Mouse (Mus musculus): ENCODE data around the gene Rgl2.

The Rgl2 gene

DNA sequence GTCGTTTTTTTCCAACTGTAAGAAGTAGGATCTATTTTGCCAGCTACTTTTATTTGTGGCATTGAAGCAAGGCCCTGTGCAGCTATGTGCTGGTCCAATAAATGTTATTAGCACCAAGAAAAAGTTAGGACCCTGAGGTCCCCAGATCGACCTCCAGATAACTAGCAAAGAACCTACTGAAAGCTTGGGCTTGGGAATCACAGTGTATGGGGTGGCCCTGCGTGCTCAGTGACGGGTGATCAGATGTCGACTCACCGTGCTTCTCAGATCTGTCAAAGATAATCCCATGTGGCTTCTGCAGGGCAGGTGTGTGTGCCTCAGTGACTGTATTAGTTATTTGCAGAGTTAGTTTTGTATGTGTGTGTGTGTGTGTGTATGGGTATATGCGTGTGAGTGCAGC is 8.0 kb upstream of the Rgl2 start:
- no peak for DNase-seq (ENCODE audit: low read depth, low spot score)

DNA sequence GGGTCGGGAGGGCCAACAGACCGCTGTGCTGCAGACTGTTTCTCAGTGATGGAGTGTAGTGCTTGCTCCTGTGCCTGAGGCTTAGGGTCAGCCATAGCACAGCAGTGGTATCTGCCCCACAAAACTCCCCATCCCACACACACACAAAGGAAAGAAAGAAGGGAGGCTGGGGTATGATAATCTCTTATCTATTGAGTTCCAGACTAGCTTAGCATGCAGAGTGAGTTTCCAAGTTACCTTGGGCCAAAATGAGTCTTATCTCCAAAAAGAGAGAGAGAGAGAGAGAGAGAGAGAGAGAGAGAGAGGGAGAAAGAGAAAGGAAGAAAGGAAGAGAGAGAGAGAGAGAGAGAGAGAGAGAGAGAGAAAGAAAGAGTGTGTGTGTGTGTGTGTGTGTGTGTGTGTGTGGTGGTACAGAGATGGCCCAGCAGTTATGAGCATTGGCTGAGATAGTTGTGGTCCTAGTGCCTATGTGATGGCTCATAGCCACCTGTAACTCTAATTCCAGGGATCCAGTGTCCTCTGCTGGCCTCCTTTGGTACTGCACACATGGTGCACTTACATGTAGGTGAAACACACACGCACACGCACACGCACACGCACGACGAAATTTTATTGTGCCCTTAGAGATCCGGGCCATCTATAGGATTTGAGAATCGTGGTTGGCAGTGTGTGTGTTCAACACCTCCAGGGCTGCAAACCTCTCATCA is 4.6 kb upstream of the Rgl2 start:
- DNase-seq (ENCODE audit: low read depth, low spot score) = no peak

DNA sequence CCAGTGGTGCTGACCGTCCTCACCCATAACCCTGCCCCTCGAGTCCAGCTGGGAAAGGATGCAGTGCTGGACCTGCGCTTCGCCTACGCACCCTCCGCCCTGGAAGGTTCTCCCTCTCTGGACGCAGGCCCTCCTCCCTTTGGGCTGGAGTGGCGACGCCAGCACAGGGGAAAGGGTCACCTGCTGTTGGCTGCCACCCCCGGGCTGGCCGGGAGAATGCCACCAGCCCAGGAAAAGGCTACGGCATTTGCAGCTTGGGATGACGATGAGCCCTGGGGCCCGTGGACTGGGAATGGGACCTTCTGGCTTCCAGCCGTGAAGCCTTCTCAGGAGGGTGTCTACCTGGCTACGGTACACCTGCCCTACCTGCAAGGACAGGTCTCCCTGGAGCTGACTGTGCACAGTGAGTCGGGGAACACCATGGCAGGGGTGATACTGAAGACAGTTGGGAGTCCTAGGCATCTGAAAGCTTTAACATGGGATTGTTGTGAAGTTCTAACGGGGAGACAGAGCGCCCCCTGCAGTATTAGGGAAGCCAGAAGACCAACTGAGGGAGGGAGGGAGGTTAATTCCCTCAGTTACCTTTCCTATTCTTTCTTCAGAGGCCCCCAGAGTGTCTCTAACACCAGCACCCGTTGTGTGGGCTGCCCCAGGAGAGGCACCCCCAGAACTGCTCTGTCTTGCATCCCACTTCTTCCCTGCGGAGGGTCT is 3.8 kb upstream of the Rgl2 start:
- DNase-seq (ENCODE audit: low read depth, low spot score) = no peak

DNA sequence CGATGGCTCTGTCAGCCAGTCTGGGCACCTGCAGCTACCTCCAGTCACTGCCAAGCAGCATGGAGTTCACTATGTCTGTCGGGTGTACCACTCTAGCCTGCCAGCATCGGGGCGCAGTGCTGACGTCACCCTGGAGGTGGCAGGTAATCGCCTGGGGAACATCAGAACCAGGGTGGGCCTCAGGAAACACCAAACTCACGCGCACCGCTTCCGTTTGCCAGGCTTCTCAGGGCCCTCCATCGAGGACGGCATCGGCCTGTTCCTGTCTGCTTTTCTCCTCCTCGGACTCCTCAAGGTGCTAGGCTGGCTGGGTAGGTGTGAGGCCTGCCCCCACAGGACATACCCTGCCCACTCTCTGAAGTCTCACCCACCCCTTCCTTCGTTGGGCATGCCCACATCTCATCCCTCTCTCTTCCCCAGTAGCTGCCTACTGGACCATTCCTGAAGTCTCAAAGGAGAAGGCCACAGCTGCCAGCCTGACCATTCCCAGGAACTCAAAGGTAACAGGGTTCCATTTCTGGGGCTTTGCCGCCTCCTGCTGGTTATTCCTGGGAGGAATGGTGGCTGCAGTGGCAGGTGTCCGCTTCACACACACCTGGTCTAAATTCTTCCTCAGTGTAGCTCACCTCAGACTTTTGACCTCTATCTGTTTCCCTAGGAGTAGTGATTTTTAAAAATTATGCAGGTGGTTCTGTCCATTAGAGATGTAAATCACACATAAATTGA is 3.0 kb upstream of the Rgl2 start:
- DNase-seq (ENCODE audit: low read depth, low spot score) = no peak

DNA sequence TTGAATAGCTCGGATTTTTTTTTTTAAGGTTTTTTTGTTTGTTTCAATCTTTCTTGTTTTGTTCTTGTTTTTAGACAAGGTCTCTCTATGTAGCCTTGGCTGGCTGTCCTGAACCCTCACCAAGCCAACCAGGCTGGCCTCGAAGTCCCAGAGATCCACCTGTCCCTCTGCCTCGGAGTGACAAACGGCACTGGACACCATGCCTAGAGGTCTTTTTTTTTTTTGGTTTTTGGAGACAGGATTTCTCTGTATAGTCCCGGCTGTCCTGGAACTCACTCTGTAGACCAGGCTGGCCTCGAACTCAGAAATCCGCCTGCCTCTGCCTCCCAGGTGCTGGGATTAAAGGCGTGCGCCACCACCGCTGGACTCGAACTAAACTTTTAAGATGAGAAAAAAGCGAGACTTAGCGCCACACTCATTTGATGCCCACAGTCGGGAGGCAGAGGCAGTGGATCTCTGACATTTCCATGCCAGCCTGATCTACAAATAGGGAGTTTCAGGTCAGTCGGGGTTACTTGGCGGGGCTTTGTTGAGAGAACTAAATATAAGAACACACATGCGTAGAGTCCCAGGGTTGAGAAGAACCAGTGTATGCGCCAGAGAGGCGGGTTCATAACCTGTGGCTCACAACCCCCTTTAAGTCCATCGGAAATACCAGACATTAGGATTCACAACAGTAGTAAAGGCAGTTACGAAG is 944 bp upstream of the Rgl2 start:
- no peak for DNase-seq (ENCODE audit: low read depth, low spot score)

DNA sequence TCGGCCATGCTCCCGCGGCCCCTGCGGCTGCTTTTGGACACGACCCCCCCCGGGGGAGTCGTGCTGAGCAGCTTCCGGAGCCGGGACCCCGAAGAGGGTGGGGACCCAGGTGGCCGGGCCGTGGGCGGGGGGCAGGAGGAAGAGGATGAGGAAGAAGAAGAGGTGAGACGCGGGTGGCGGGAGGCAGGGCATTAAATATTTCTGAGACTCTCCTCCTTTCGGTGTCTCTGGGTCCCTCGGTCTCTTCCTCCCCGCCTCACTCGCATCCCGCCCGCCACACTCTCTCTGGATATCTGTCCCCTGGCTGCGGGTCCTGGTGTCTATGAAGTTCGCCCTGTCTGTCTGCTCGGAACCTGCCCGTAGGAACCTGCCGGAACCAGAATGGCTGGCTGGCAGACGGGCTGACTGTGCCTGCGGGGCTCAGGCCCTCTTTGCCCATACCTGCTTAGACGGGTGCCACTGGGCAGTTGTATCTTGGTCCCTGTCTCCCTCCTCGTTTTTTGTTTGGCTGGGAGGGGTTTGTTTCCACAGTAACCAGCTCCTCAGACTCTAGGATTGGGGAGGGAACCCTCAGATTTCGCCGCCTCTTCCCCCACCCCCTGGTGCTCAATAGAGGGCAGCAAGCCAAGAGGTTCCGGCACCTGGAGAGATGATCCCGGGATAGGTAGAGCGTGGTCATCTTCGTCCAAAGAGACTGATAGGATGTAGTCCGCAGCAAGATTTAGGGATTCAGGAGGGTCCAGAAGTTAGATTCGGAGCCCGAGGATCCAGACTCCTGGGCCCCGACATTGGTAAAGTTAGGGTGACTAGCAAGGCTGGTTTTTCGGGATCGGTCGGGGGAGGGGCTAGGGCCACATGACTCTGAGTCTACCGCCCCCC is 1.2 kb downstream of the Rgl2 start:
- DNase-seq (ENCODE audit: low read depth, low spot score) = no peak

DNA sequence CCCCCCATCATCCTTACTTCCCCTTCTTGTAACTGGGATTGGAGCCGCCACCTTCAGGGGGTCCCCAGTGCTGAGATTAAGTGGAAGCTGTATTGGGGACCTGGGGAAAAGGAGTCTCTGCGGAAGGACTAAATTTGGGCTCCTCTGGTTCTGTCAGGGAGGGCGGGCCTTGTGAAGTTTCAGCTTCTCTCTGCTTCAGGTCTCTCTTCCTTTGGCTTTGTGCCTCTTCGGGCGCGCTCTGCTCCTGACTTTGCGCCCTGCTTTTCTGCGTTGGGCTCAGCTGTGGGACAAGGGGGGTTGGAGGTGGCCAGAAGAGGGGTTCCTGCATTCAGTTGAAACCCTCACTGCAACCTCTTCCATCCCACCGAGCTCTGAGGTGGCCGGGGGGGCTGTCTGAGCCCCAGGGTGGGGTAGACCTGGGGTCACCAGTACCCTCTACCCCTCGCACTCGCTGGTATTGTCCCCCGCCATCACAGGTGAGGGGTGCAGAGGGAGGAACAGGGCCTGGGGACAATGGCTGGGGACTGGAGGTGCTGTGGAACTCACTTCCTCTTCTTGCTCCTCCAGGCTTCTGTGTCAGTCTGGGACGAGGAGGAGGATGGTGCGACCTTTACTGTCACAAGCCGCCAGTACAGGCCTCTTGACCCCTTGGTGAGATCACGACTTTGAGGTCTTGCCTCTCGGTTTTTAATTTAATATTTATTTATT is 2.0 kb downstream of the Rgl2 start:
- no peak for DNase-seq (ENCODE audit: low read depth, low spot score)

DNA sequence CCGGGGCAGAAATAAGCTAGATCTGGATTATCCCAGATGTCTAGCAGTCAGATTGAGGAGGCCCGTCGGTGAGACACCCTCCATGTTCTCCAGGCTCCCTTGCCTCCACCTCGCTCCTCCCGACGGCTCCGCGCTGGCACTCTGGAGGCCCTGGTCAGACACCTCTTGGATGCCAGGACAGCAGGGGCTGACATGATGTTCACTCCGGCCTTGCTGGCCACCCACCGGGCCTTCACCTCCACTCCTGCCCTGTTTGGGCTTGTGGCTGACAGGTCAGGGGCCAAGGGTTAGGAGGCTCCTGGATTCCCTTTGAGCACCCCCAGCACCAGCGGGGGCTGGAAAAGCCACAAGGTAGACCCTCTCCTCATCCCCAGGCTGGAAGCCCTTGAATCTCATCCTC is 2.6 kb downstream of the Rgl2 start:
- no peak for DNase-seq (ENCODE audit: low read depth, low spot score)

DNA sequence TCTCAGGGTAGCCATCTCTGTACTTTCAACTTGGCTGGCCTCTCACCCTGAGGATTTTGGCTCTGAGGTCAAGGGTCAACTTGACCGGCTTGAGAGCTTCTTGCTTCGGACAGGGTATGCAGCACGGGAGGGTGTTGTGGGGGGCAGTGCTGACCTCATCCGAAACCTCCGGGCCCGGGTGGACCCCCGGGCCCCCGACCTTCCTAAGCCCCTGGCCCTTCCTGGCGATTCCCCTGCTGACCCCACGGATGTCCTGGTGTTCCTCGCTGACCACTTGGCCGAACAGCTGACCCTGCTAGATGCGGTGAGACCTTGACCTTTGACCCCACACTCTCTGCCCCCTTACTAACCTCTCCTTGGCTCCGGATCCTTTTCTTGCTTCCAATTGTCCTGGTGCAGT is 3.1 kb downstream of the Rgl2 start:
- DNase-seq (ENCODE audit: low read depth, low spot score) = no peak

DNA sequence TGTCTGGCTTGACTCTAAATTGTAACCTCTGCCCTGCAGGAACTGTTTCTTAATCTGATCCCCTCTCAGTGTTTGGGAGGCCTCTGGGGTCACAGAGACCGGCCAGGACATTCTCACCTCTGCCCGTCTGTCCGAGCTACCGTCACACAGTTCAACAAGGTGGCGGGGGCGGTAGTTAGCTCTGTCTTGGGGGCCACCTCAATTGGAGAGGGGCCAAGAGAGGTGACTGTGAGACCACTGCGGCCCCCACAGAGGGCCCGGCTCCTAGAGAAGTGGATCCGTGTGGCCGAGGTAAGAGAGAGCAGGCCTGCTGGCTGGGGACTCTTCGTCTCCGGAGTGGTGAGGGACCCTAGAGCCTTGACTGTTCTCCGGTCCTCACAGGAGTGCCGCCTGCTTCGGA is 3.6 kb downstream of the Rgl2 start:
- no peak for DNase-seq (ENCODE audit: low read depth, low spot score)

DNA sequence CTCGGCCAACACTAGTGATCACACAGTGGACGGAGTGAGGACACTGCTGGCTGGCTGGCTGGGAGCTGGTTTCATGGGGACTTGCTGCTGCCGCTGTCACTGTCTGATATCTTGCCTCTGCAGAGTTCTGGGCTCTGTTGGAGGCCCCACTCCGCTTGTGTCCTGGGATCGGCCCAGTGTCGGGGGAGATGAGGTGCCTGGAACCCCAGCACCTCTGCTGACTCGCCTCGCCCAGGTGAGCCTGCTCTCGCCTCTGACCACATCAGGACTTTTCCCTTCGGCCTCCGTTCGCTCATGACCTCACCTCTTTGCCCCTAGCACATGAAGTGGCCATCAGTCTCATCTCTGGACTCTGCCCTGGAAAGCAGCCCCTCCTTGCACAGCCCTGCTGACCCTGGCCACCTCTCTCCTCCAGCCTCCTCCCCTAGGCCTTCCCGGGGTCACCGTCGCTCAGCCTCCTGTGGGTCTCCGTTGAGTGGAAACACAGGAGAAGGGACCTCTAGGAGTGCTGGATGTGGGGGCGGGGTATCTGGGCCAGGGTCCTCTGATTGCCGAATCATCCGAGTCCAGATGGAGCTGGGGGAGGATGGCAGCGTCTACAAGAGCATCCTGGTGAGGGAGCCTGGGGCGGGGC is 6.2 kb downstream of the Rgl2 start:
- no peak for DNase-seq (ENCODE audit: low read depth, low spot score)

DNA sequence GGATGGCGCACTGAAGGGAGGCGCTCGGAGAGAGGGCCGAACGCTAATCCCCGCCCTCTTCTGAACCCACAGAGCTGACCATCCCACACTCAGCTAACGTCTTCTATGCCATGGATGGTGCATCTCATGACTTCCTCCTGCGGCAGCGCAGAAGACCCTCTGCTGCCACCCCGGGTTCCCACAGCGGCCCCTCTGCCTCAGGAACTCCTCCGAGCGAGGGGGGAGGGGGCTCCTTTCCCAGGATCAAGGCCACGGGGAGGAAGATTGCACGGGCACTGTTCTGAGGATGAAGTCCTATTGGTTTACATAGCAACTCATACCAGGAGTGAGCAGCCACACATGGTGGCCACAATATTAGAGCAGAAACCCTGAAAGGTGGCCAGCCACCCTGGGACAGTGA is 7.7 kb downstream of the Rgl2 start:
- no peak for DNase-seq (ENCODE audit: low read depth, low spot score)

DNA sequence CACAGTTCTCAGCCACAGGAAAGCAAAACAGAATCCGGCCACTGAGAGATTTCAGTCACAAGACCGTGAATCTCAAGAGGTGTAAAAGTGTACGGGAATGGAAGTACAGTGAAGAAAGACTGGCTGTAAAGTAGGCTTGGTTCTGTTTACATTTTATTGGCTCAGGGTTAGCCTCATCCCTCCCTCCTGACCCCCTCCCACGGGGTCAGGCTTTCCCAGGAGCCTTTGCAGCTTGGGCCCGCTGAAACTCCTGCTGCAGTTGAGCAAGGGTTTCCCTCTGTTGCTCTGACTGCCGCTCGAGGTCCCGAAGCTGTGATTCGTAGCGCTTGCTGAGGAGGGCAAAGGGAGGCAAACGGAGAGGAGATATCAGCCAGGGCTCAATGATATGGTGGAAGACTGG is 9.4 kb downstream of the Rgl2 start:
- DNase-seq (ENCODE audit: low read depth, low spot score) = no peak

DNA sequence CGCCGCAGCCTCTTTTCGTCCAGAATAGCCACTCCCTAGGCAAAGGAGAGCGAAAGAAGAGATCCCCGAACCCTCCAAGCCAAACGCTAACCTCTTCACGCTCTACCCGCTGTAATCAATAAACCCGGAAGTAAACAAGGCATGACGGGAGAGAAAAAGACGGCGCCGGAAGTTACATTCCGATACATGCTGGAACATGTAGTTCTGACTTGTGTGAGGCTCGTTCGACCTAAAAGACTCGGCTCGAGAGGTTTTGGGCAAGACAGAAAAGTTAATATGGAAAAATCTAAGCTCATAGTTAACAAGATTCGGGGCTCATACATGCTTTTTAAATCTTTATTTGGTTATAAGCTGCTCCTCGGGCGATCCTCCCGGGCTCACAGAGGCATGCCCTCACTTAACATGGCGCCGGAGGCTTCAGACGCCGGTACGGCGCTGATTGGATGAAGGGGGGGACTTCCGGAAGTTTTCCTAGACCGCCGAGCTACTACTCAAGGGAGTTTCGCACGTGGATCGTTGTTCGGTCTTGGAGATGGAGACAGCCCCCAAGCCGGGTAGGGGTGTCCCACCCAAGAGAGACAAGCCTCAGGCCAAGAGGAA is 11.0 kb downstream of the Rgl2 start, which contains the start of the genes Pfdn6 and Wdr46:
Gene Pfdn6 (minus strand): TSS at position 138 of the 600 bp plus-strand sequence.
Gene Wdr46 (plus strand): TSS at position 455 of the 600 bp plus-strand sequence.
- peak; percentile 88 for DNase-seq (ENCODE audit: low read depth, low spot score)

DNA sequence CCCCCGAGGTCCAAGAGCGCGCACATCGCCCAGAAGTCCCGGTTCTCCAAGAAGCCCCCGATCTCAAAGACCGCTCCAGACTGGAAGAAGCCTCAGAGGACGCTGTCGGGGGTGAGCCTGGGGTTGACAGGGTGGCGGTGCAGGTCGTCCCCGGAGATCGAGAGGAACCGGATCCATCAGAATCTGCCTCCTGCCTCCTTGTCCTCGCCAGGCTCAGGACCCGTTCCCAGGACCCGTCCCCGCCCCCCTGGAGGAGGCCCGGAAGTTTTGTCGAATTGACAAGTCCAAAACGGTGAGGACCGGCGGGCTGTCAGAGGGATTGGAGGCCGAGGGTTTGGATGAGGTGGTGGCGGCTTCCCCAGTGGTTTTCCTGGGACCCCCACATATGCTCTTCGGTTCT is 11.6 kb downstream of the Rgl2 start:
- no peak for DNase-seq (ENCODE audit: low read depth, low spot score)

DNA sequence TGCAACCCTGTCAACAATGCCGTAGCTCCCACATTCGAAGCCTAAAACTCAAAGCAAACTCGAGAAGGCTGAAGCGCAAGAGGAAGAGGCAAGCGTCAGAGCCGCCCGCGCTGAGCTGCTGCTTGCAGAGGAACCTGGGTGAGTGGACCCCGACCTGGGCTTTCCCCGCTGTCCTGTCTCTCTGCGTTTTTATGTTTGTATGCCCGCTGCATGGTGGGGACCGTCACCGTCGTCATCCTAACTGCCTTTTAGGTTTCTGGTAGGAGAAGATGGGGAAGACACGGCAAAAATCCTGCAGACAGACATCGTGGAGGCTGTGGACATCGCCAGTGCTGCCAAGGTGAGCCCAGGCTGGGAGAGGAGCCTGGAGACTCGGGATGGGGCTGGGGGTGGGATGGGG is 12.0 kb downstream of the Rgl2 start:
- DNase-seq (ENCODE audit: low read depth, low spot score) = no peak

DNA sequence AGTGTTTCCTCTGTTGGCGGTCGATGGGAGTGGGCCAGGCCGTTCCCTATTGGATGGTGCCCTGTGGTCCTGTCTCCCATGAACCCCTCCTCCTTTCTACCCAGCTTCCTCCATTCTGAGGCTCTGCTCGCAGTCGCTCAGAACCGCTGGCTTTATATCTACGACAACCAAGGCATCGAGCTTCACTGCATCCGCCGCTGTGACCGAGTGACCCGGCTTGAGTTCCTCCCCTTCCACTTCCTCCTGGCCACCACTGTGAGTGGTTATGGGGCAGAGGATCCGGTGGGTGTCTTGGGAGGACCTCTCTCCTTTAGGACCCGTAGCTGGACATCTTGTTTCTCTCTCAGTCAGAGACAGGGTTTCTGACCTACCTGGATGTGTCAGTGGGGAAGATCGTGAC is 14.1 kb downstream of the Rgl2 start:
- DNase-seq (ENCODE audit: low read depth, low spot score) = no peak

DNA sequence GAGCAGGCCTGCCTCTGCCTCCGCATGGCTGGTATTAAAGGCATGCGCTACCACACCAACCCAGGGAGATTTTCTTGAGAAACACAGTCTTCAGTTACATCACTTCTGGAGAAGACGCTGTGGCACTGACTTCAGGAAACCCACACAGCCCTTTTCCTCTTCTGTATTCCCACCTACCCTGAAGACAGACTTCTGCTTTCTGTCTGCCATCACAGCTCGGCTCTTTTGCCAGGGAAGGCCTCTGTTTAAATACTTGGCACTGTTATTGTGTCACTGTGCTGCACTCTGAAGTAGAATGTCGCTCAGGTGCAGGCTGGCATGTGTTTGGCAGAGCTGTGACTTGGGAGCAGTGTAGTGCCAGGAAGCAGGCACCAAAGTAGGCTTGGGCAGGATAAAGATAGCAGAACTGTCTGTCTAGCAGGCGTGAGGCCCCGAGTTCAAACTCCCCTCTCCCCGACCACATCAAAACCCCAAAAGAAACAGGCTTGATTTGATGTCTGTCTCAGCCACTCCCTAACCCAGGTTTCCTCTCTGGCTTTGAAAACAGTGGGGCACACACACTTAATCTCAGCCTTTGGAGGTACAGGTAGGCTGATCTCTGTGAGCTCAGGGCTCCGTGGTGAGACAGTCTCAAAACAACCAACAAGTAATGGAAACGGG is 18.2 kb downstream of the Rgl2 start:
- DNase-seq (ENCODE audit: low read depth, low spot score) = no peak

Measured in retina, postnatal 7 days (tissue).